11 mouse cellular contexts compared by ENCODE assay signal in genomic region chr2:70337869-70338268, GRCm38 (mm10).
DNase-seq lines count a peak whose midpoint lies in the region; ATAC-seq and TF ChIP-seq lines count a peak whose summit lies in the region.
"Had no signal": no experiment of that assay in that cellular context is flagged by ENCODE, and none has a peak within 500 bp of the region (broad histone marks: within the 10 kb centered on the region; RNA-seq: fewer than 3 reads in every experiment).

No protein-coding gene starts in this region.

- DNase-seq in heart, adult 9 months (ENCODE audit: low spot score in 2 of 2) = no peak
- DNase-seq in midbrain, embryonic 10.5 days (ENCODE audit: low spot score) = no peak
- no peak for DNase-seq in midbrain, postnatal 0 days (ENCODE audit: low spot score)
- no peak for DNase-seq in stomach, postnatal 0 days (ENCODE audit: low spot score)
- no peak for DNase-seq in spleen, adult 18-20 months
- DNase-seq: gastrocnemius, postnatal 10 days had no signal

- TF ChIP-seq EP300 in stomach, postnatal 0 days (optimal IDR thresholded peaks at IDR 0.05) = no peak

- WGBS in heart, embryonic 16.5 days = 15% methylated on average over 9 of the region's 9 CpGs
- WGBS in midbrain, embryonic 10.5 days = 63% methylated on average over 9 of the region's 9 CpGs
- WGBS in midbrain, postnatal 0 days = 53% methylated on average over 9 of the region's 9 CpGs
- 17% methylated on average over 9 of the region's 9 CpGs for WGBS in intestine, postnatal 0 days
- WGBS in stomach, postnatal 0 days = 17% methylated on average over 9 of the region's 9 CpGs
- 39% methylated on average over 9 of the region's 9 CpGs for WGBS in liver, embryonic 12.5 days (ENCODE audit: insufficient replicate concordance)

- H3K27me3 ChIP-seq in heart, embryonic 16.5 days (ENCODE audit: control insufficient read depth, insufficient read depth, low read length) = no peaks in the 10 kb centered on the region
- H3K27me3 ChIP-seq in midbrain, embryonic 10.5 days (ENCODE audit: low read depth, poor library complexity, severe bottlenecking) = no peaks in the 10 kb centered on the region; the same call in 1 of the 2 replicates
- H3K27me3 ChIP-seq in midbrain, postnatal 0 days (ENCODE audit: insufficient read depth, low read length) = no peaks in the 10 kb centered on the region
- H3K27me3 ChIP-seq in intestine, postnatal 0 days (replicated peaks; ENCODE audit: control insufficient read depth, insufficient read depth, low read length) = no peaks in the 10 kb centered on the region
- H3K27me3 ChIP-seq in stomach, postnatal 0 days (ENCODE audit: control insufficient read depth, insufficient read depth, low read length) = no peaks in the 10 kb centered on the region
- H3K27me3 ChIP-seq in liver, embryonic 12.5 days (replicated peaks) = peaks cover 12% of the 10 kb centered on the region

- H3K36me3 ChIP-seq in heart, embryonic 16.5 days (ENCODE audit: control insufficient read depth, insufficient read depth) = no peaks in the 10 kb centered on the region
- H3K36me3 ChIP-seq in midbrain, embryonic 10.5 days = no peaks in the 10 kb centered on the region
- no peaks in the 10 kb centered on the region for H3K36me3 ChIP-seq in midbrain, postnatal 0 days (ENCODE audit: insufficient read depth, low read length)
- no peaks in the 10 kb centered on the region for H3K36me3 ChIP-seq in intestine, postnatal 0 days (ENCODE audit: control insufficient read depth, insufficient read depth)
- no peaks in the 10 kb centered on the region for H3K36me3 ChIP-seq in stomach, postnatal 0 days (ENCODE audit: control insufficient read depth, insufficient read depth, low read length)
- no peaks in the 10 kb centered on the region for H3K36me3 ChIP-seq in liver, embryonic 12.5 days
- H3K36me3 ChIP-seq: forebrain, embryonic 12.5 days had no signal

- no peak for TF ChIP-seq CTCF in midbrain, postnatal 0 days (IDR thresholded peaks at IDR 0.05)
- TF ChIP-seq CTCF in intestine, postnatal 0 days (IDR thresholded peaks at IDR 0.05; ENCODE audit: low read depth) = no peak
- no peak for TF ChIP-seq CTCF in stomach, postnatal 0 days (IDR thresholded peaks at IDR 0.05; ENCODE audit: low read depth)

- H3K4me2 ChIP-seq in heart, embryonic 16.5 days (ENCODE audit: low read depth, low read length) = peak overlapping the region; percentile 6
- no peak overlapping the region for H3K4me2 ChIP-seq in midbrain, postnatal 0 days (ENCODE audit: low read depth, low read length, poor library complexity, severe bottlenecking)
- H3K4me2 ChIP-seq in intestine, postnatal 0 days (replicated peaks; ENCODE audit: low read depth) = peak overlapping the region; percentile 40; the same call in 1 of the 2 replicates
- peak overlapping the region; percentile 27; the same call in 1 of the 2 replicates for H3K4me2 ChIP-seq in stomach, postnatal 0 days (replicated peaks; ENCODE audit: low read depth)
- H3K4me2 ChIP-seq in liver, embryonic 12.5 days = no peak overlapping the region
- H3K4me2 ChIP-seq: forebrain, embryonic 12.5 days had no signal

- H3K27ac ChIP-seq in heart, embryonic 16.5 days (ENCODE audit: low read length) = peak overlapping the region; percentile 57
- 0 out of 2 replicates have a peak overlapping the region, but pooled peaks have one; percentile 42 for H3K27ac ChIP-seq in midbrain, embryonic 10.5 days (replicated peaks)
- no peak overlapping the region for H3K27ac ChIP-seq in midbrain, postnatal 0 days (ENCODE audit: low read depth, low read length)
- no peak overlapping the region for H3K27ac ChIP-seq in intestine, postnatal 0 days (ENCODE audit: low read depth, low read length)
- peak overlapping the region; percentile 45 for H3K27ac ChIP-seq in stomach, postnatal 0 days (replicated peaks)
- H3K27ac ChIP-seq in liver, embryonic 12.5 days = no peak overlapping the region
- H3K27ac ChIP-seq: forebrain, embryonic 12.5 days; macrophage had no signal

- no peak overlapping the region for H3K9ac ChIP-seq in heart, embryonic 16.5 days (ENCODE audit: low read length)
- no peak overlapping the region for H3K9ac ChIP-seq in midbrain, postnatal 0 days (replicated peaks; ENCODE audit: low read length, poor library complexity, severe bottlenecking)
- no peak overlapping the region for H3K9ac ChIP-seq in intestine, postnatal 0 days (ENCODE audit: low read depth, low read length)
- no peak overlapping the region for H3K9ac ChIP-seq in stomach, postnatal 0 days (ENCODE audit: low read length)
- H3K9ac ChIP-seq in liver, embryonic 12.5 days = no peak overlapping the region
- H3K9ac ChIP-seq: forebrain, embryonic 12.5 days had no signal

- H3K4me3 ChIP-seq in heart, embryonic 16.5 days (ENCODE audit: low read length) = no peak overlapping the region
- no peak overlapping the region for H3K4me3 ChIP-seq in midbrain, embryonic 10.5 days
- no peak overlapping the region for H3K4me3 ChIP-seq in midbrain, postnatal 0 days (ENCODE audit: low read depth, low read length)
- no peak overlapping the region for H3K4me3 ChIP-seq in intestine, postnatal 0 days (ENCODE audit: low read depth, low read length)
- no peak overlapping the region for H3K4me3 ChIP-seq in stomach, postnatal 0 days (ENCODE audit: low read depth, low read length)
- no peak overlapping the region for H3K4me3 ChIP-seq in liver, embryonic 12.5 days
- H3K4me3 ChIP-seq: forebrain, embryonic 12.5 days had no signal

- no peaks in the 10 kb centered on the region for H3K9me3 ChIP-seq in heart, embryonic 16.5 days (replicated peaks; ENCODE audit: control insufficient read depth, low read length)
- no peaks in the 10 kb centered on the region for H3K9me3 ChIP-seq in midbrain, embryonic 10.5 days (replicated peaks)
- no peaks in the 10 kb centered on the region for H3K9me3 ChIP-seq in midbrain, postnatal 0 days (ENCODE audit: low read length)
- no peaks in the 10 kb centered on the region for H3K9me3 ChIP-seq in intestine, postnatal 0 days (ENCODE audit: control insufficient read depth)
- no peaks in the 10 kb centered on the region for H3K9me3 ChIP-seq in stomach, postnatal 0 days (ENCODE audit: control insufficient read depth, low read length)
- no peaks in the 10 kb centered on the region for H3K9me3 ChIP-seq in liver, embryonic 12.5 days (replicated peaks)
- H3K9me3 ChIP-seq: forebrain, embryonic 12.5 days had no signal

- H3K4me1 ChIP-seq in heart, embryonic 16.5 days (ENCODE audit: control insufficient read depth, insufficient read depth, low read length) = peaks cover 18% of the 10 kb centered on the region
- peaks cover 19% of the 10 kb centered on the region for H3K4me1 ChIP-seq in midbrain, embryonic 10.5 days
- H3K4me1 ChIP-seq in midbrain, postnatal 0 days (ENCODE audit: insufficient read depth, low read length) = no peaks in the 10 kb centered on the region; the same call in 1 of the 2 replicates
- 0 out of 2 replicates have a peak, but pooled peaks cover 3% of the 10 kb centered on the region for H3K4me1 ChIP-seq in intestine, postnatal 0 days (replicated peaks; ENCODE audit: control insufficient read depth, insufficient read depth, low read length)
- peaks cover 9% of the 10 kb centered on the region; the same call in 1 of the 2 replicates for H3K4me1 ChIP-seq in stomach, postnatal 0 days (replicated peaks; ENCODE audit: control insufficient read depth, insufficient read depth)
- no peaks in the 10 kb centered on the region for H3K4me1 ChIP-seq in liver, embryonic 12.5 days

- ATAC-seq in heart, embryonic 16.5 days (replicated peaks; ENCODE audit: extremely low read depth, insufficient read depth, low FRiP score) = peak; percentile 61
- no peak for ATAC-seq in midbrain, postnatal 0 days (ENCODE audit: low FRiP score)
- ATAC-seq in intestine, postnatal 0 days = no peak
- ATAC-seq in stomach, postnatal 0 days (ENCODE audit: low FRiP score, low TSS enrichment) = peak; percentile 67; the same call in 1 of the 2 replicates
- no peak for ATAC-seq in liver, embryonic 12.5 days

Comparison
In these comparisons a context has a peak if more than half of its experiments do, and no peak if none do; other contexts are left out.
1. H3K27ac ChIP-seq: peak in heart, embryonic 16.5 days (single experiment), midbrain, embryonic 10.5 days (single experiment) and stomach, postnatal 0 days (single experiment); none in midbrain, postnatal 0 days (single experiment), intestine, postnatal 0 days (single experiment) and liver, embryonic 12.5 days (single experiment).
2. ATAC-seq: peak in heart, embryonic 16.5 days (single experiment) and stomach, postnatal 0 days (single experiment); none in midbrain, postnatal 0 days (single experiment), intestine, postnatal 0 days (single experiment) and liver, embryonic 12.5 days (single experiment).
3. H3K4me2 ChIP-seq: peak in heart, embryonic 16.5 days (single experiment), intestine, postnatal 0 days (single experiment) and stomach, postnatal 0 days (single experiment); none in midbrain, postnatal 0 days (single experiment) and liver, embryonic 12.5 days (single experiment).